Mouse (Mus musculus) liver, postnatal 0 days (tissue): ENCODE measurements at regions not wholly inside any gene's neighbourhood (a gene's known extent, or its start where the extent isn't known, plus 50 kb on each side); places are given as distances from the start of the nearest gene placed in this dataset.

Experiments
- ATAC-seq: fragments of 200-750 bp; cut with Nextera tagmentation; 2 replicates; pipeline ENCODE4 v1.8.0; 2017; ENCODE audit warnings: mild to moderate bottlenecking, moderate library complexity
- DNase-seq: peaks from one replicate; pipeline ENCODE4 v3.0.0-alpha.2; 2016
- H3K27ac ChIP-seq: fragments of 300-500 bp; sonication (generic); 2 replicates; pipeline ENCODE4 v1.5.1; 2014; ENCODE audit warnings: antibody characterized with exemption, moderate library complexity, mild to moderate bottlenecking, low read depth
- H3K27me3 ChIP-seq: fragments of 300-500 bp; sonication (generic); 2 replicates; pipeline ENCODE4 v1.6.1; 2014; ENCODE audit warnings: low read length, control low read depth, mixed read lengths; ENCODE audit not compliant: insufficient read depth
- H3K36me3 ChIP-seq: fragments of 300-500 bp; sonication (generic); replicated peaks from 2 replicates; pipeline ENCODE4 v1.6.1; 2014; ENCODE audit warnings: mild to moderate bottlenecking, control low read depth, low read length, moderate library complexity, mixed read lengths; ENCODE audit not compliant: insufficient read depth
- H3K4me1 ChIP-seq: fragments of 300-500 bp; sonication (generic); 2 replicates; pipeline ENCODE4 v1.6.1; 2014; ENCODE audit warnings: antibody characterized with exemption, mild to moderate bottlenecking, control low read depth; ENCODE audit not compliant: insufficient read depth
- H3K4me2 ChIP-seq: fragments of 300-500 bp; sonication (generic); 2 replicates; pipeline ENCODE4 v1.6.1; 2014; ENCODE audit warnings: low read depth, mild to moderate bottlenecking, low read length, moderate library complexity, mixed read lengths
- H3K4me3 ChIP-seq: fragments of 300-500 bp; sonication (generic); 2 replicates; pipeline ENCODE4 v1.5.1; 2014; ENCODE audit warnings: low read depth, low read length
- H3K9ac ChIP-seq: fragments of 300-500 bp; sonication (generic); replicated peaks from 2 replicates; pipeline ENCODE4 v1.6.1; 2014; ENCODE audit warnings: mild to moderate bottlenecking, moderate library complexity
- H3K9me3 ChIP-seq: fragments of 300-500 bp; sonication (generic); 2 replicates; pipeline ENCODE4 v1.6.1; 2016; ENCODE audit warnings: mild to moderate bottlenecking, control low read depth, low read length, mixed read lengths
- CTCF ChIP-seq: sonication (generic); IDR thresholded peaks from 2 replicates; pipeline ENCODE4 v1.5.1; 2016; ENCODE audit warnings: antibody characterized with exemption, low read depth
- EP300 ChIP-seq: IDR thresholded peaks from 2 replicates; pipeline ENCODE4 v1.6.1; 2016; ENCODE audit warnings: antibody characterized with exemption, low read depth, mild to moderate bottlenecking
- WGBS: fragments of 180-500 bp; shearing (Covaris S2); extraction: QIAGEN DNeasy Blood & Tissue Kit; methylation state at CpG from one replicate; pipeline ENCODE4 v1.1.7; 2014; ENCODE audit not compliant: insufficient replicate concordance; 5-methylcytosine and 5-hydroxymethylcytosine counted together

DNA sequence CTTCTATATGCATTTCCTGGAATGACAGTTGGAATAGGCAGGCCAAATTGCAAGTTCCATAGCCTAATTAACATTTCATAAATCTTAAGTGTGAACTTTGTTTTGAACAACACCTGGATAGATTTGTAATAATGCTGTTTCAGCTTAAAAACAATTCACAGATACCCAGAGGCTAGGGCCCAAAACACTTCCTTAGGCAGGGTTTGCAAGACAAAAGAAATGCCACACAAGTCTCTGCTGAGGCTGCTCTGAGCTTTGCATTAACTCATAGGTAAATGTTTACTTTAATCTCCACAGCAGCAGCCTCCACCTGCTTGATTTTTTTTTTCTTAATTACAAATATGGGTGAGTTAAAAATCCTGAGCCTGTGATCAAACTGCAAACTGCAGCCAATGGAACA lies 118.4 kb downstream of the Gnat3 start:
- no peak for TF ChIP-seq CTCF
- no peak for TF ChIP-seq EP300
- no peak for ATAC-seq
- Histone ChIP-seq H3K36me3 (no peaks in the 10 kb centered on the region), H3K27ac (no peak overlapping the region), H3K9me3 (no peaks in the 10 kb centered on the region), H3K4me1 (no peaks in the 10 kb centered on the region), H3K4me2 (no peak overlapping the region), H3K4me3 (no peak overlapping the region), H3K9ac (no peak overlapping the region), H3K27me3 (no peaks in the 10 kb centered on the region)
- no peak for DNase-seq

DNA sequence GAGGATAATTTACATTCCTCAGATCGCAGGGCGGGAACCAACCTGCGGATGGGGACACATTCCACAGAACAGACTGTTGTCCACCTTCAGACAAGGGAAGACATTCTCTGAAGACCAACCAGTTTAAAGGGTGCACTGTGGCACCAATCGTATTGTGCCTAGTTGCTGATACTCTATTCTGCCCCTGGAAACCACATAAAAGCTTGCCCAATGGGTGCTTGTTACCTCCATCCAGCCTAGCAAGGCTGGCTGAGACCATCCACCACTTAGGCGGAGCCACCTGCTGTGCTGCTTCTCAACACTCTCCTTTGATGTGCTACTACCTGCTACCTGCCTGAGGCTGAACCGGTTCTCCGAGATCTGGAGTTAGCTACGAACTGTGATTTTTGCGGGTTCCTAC lies 119.9 kb downstream of the Gnat3 start:
- Histone ChIP-seq H3K4me2 (no peak overlapping the region), H3K4me1 (no peaks in the 10 kb centered on the region), H3K36me3 (no peaks in the 10 kb centered on the region), H3K4me3 (no peak overlapping the region), H3K27me3 (no peaks in the 10 kb centered on the region), H3K27ac (no peak overlapping the region), H3K9me3 (no peaks in the 10 kb centered on the region), H3K9ac (no peak overlapping the region)
- DNase-seq (no peak), ATAC-seq (no peak)
- no peak for TF ChIP-seq EP300
- no peak for TF ChIP-seq CTCF
- 57% methylated on average over 9 of the region's 9 CpGs for WGBS

DNA sequence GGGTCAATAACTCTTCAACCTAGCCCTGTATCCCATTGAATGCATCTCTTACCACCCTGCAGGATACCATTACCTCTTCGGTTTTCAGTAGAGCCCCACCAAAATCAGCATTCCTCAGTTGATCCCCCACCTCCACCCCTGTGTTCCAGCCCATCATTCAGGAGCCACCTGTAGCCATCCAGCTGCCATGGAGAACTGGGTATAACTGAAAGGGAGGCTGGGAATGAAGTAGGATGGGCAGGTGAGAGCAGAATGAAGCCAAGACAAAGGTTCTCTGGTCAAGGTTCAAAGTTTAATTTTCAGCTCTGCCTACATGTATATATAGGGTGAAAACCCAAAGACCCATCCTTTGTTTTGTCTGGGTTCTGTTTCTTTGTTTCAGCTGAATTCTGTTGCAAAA lies 121.4 kb downstream of the Gnat3 start:
- Histone ChIP-seq H3K4me1 (no peaks in the 10 kb centered on the region), H3K36me3 (no peaks in the 10 kb centered on the region), H3K27me3 (no peaks in the 10 kb centered on the region), H3K27ac (no peak overlapping the region), H3K4me2 (no peak overlapping the region), H3K9me3 (no peaks in the 10 kb centered on the region), H3K4me3 (no peak overlapping the region), H3K9ac (no peak overlapping the region)
- ATAC-seq (no peak), DNase-seq (no peak)
- WGBS: 67% methylated on average over 1 of the region's 1 CpGs
- TF ChIP-seq EP300 (no peak), CTCF (no peak)

DNA sequence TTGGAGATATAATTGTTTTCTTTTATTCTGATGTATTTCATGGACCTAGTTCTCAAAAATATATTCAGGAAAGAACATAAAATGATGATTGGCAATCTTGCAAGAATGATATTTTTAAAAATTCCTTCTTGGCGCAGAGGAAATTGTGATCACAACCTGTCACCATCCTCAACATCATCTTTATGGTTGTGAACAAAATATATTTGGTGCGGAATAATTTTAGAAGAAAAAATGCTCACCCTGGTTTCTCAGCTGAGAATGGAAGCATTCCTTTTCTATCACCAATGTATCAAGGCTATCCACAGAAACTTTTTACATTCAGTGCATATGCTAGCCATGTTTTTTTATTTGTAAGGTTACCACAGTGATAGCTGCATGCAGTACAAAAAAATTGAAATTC lies 123.1 kb downstream of the Gnat3 start:
- WGBS: 83% methylated on average over 2 of the region's 2 CpGs
- Histone ChIP-seq H3K4me1 (no peaks in the 10 kb centered on the region), H3K27ac (no peak overlapping the region), H3K4me2 (no peak overlapping the region), H3K4me3 (no peak overlapping the region), H3K9me3 (no peaks in the 10 kb centered on the region), H3K27me3 (no peaks in the 10 kb centered on the region), H3K9ac (no peak overlapping the region), H3K36me3 (no peaks in the 10 kb centered on the region)
- ATAC-seq (no peak), DNase-seq (no peak)
- TF ChIP-seq EP300 (no peak), CTCF (no peak)

DNA sequence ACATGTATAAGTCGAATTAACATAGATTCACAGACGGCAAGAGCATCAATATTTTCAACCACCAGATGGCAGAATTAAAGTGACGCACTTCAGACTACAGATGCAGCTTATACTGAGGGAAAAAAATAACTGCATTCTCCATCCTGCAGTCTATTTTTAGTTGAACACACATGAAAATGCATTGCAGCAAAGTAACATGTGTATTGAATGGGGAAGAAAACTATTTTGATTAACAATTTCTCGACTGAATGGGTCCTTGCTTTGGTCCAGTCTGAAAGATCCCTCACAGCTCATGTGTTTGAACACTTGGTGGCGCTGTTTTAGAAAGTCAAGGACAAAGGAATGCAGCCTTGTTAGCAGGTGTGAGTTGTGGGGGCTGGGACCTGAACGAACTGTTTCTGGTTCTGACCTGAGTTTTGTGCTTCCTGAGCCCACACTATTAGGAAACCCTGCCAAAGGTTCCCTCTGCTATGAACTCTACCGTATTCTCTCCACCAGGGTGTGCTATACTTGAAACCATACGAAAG lies 125.6 kb downstream of the Gnat3 start:
- Histone ChIP-seq H3K9ac (no peak overlapping the region), H3K36me3 (no peaks in the 10 kb centered on the region), H3K4me3 (no peak overlapping the region), H3K4me1 (no peaks in the 10 kb centered on the region), H3K4me2 (no peak overlapping the region), H3K9me3 (no peaks in the 10 kb centered on the region), H3K27me3 (no peaks in the 10 kb centered on the region), H3K27ac (no peak overlapping the region)
- DNase-seq (no peak), ATAC-seq (peak; percentile 41)
- TF ChIP-seq EP300: no peak
- TF ChIP-seq CTCF: peak; percentile 56
- 31% methylated on average over 8 of the region's 8 CpGs for WGBS

DNA sequence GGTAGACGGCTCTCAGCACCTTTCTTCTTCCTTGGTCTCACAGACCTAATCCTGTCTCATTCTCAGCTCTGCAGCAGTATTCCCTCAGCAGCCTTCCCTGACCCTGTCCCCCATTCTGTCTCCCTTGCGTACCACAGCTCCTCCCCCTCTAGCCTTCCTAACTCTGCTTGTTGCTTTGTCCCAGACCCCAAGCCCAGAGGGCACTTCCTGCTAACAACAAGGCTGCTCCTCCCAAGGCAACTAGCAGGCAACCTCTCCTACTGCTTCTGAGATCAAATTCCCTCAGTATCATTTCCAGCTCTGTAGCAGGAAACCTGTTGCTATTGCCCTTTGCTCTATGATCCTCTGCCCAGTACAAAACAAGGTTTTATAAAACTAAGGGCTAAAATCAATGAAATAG lies 127.6 kb downstream of the Gnat3 start:
- H3K27me3 ChIP-seq: no peaks in the 10 kb centered on the region
- H3K4me2 ChIP-seq: no peak overlapping the region
- DNase-seq (no peak), ATAC-seq (no peak)
- TF ChIP-seq EP300: no peak
- TF ChIP-seq CTCF: no peak
- H3K4me1 ChIP-seq: no peaks in the 10 kb centered on the region
- WGBS: 54% methylated on average over 2 of the region's 2 CpGs
- H3K9me3 ChIP-seq: no peaks in the 10 kb centered on the region
- no peak overlapping the region for H3K4me3 ChIP-seq
- no peak overlapping the region for H3K27ac ChIP-seq
- no peak overlapping the region for H3K9ac ChIP-seq
- H3K36me3 ChIP-seq: no peaks in the 10 kb centered on the region
